Mouse (Mus musculus) embryonic fibroblast, embryonic 13.5 days (primary cell): ENCODE measurements around the gene Fnip1.

Experiments used
- CTCF ChIP-seq: IDR thresholded peaks from 2 replicates; pipeline ENCODE4 v1.5.1; 2011; ENCODE audit warnings: mild to moderate bottlenecking, control low read depth, low read length, moderate library complexity, borderline replicate concordance; ENCODE audit not compliant: insufficient read depth
- POLR2A ChIP-seq: IDR thresholded peaks from 2 replicates; pipeline ENCODE4 v1.6.1; 2011; ENCODE audit warnings: low read depth, mild to moderate bottlenecking, control low read depth, low read length, moderate library complexity

DNA sequence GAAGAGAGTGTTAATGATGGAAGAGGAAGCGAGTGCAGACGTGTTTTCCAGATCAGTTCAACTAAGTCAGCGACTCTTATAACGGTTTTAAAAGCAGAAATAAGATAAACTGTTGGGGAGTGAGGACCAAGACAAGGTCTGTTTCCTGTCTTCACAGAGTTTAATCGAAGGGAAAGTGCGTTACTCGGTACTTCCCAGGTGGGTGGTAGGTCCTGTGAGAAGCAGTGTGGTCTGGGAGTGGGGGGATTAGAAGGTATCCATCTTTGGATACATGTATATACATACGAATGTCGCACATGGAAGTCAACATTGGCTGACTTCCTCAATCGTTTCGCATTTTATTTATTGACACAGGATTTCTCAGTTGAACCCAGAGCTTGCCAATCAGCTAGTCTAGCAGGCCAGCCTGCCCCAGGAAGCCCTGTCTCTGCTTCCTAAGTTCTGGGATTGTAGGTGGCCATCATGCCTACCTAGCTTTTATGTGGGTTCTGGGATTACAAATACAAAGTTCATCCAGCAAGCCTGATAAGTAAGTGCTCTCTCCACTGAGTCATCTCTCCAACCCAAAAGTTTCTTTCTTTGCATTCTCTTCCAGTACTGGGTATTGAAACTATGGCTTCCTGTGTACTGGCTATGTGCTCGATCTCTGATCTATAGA, 10.2 kb upstream of the Fnip1 start:
- no peak for TF ChIP-seq CTCF
- TF ChIP-seq POLR2A: no peak
